31 mouse cellular contexts compared by ENCODE assay signal in genomic region chr11:17202481-17202880, GRCm38 (mm10). TPM values are rescaled to one million over a fixed set of nuclear protein-coding genes. Genes with fewer than 3 reads are reported as not detected.
DNase-seq lines count a peak whose midpoint lies in the region; ATAC-seq and TF ChIP-seq lines count a peak whose summit lies in the region.
"Had no signal": no experiment of that assay in that cellular context is flagged by ENCODE, and none has a peak within 500 bp of the region (broad histone marks: within the 10 kb centered on the region; RNA-seq: fewer than 3 reads in every experiment).

No protein-coding gene starts in this region.

- H3K4me3 ChIP-seq in forebrain, embryonic 16.5 days (replicated peaks; ENCODE audit: low read length) = no peak overlapping the region
- H3K4me3 ChIP-seq in forebrain, embryonic 13.5 days = no peak overlapping the region
- no peak overlapping the region for H3K4me3 ChIP-seq in hindbrain, embryonic 13.5 days
- H3K4me3 ChIP-seq in hindbrain, embryonic 16.5 days (ENCODE audit: low read length) = no peak overlapping the region
- H3K4me3 ChIP-seq in layer of hippocampus, adult 2 months = no peak overlapping the region
- H3K4me3 ChIP-seq in neural tube, embryonic 14.5 days (ENCODE audit: low read depth, low read length) = no peak overlapping the region
- H3K4me3 ChIP-seq in neural tube, embryonic 15.5 days (replicated peaks) = no peak overlapping the region
- H3K4me3 ChIP-seq: embryonic facial prominence, embryonic 10.5 days; embryonic facial prominence, embryonic 13.5 days; erythroblast, embryonic 14.5 days; forebrain, embryonic 12.5 days; heart, embryonic 12.5 days; heart, embryonic 15.5 days; hindbrain, embryonic 10.5 days; hindbrain, embryonic 15.5 days had no signal

- ATAC-seq in forebrain, embryonic 16.5 days = peak; percentile 23
- ATAC-seq in forebrain, embryonic 13.5 days = no peak
- peak; percentile 59 for ATAC-seq in hindbrain, embryonic 13.5 days (ENCODE audit: low FRiP score)
- ATAC-seq in hindbrain, embryonic 16.5 days = no peak
- ATAC-seq in neural tube, embryonic 14.5 days (ENCODE audit: low read depth) = peak; percentile 31; the same call in 1 of the 2 replicates
- ATAC-seq in neural tube, embryonic 15.5 days (ENCODE audit: low FRiP score) = no peak
- ATAC-seq: forebrain, postnatal 0 days; inflammation-experienced regulatory T-cells, adult 6 months; intestine, embryonic 16.5 days had no signal

- no peak for DNase-seq in layer of hippocampus, adult 2 months (ENCODE audit: low spot score in 2 of 2)
- no peak for DNase-seq in layer of hippocampus, adult 9-11 months
- DNase-seq: adrenal gland, adult 8-10 months; adrenal gland, postnatal 25 days; cerebellum, adult 11-12 months; cerebellum, adult 8-10 months; cerebellum, postnatal 10 days; cerebellum, postnatal 36 days; embryo, embryonic 11 days; forebrain, postnatal 0 days; gastrocnemius, postnatal 10 days; gastrocnemius, postnatal 36 days; heart, postnatal 10 days; heart, postnatal 36 days had no signal

- H3K4me1 ChIP-seq in forebrain, embryonic 16.5 days (replicated peaks; ENCODE audit: control insufficient read depth, insufficient read depth, low read length) = no peaks in the 10 kb centered on the region
- H3K4me1 ChIP-seq in forebrain, embryonic 13.5 days = no peaks in the 10 kb centered on the region
- no peaks in the 10 kb centered on the region for H3K4me1 ChIP-seq in hindbrain, embryonic 13.5 days (replicated peaks)
- no peaks in the 10 kb centered on the region for H3K4me1 ChIP-seq in hindbrain, embryonic 16.5 days (ENCODE audit: control insufficient read depth, insufficient read depth, low read depth, low read length)
- no peaks in the 10 kb centered on the region for H3K4me1 ChIP-seq in neural tube, embryonic 14.5 days (ENCODE audit: control insufficient read depth, insufficient read depth, low read length)
- no peaks in the 10 kb centered on the region for H3K4me1 ChIP-seq in neural tube, embryonic 15.5 days
- H3K4me1 ChIP-seq: embryonic facial prominence, embryonic 10.5 days; embryonic facial prominence, embryonic 13.5 days; forebrain, embryonic 12.5 days; heart, embryonic 12.5 days; heart, embryonic 15.5 days; hindbrain, embryonic 10.5 days; hindbrain, embryonic 15.5 days had no signal

- H3K4me2 ChIP-seq in forebrain, embryonic 16.5 days (ENCODE audit: low read length) = no peak overlapping the region
- H3K4me2 ChIP-seq in forebrain, embryonic 13.5 days = no peak overlapping the region
- no peak overlapping the region for H3K4me2 ChIP-seq in hindbrain, embryonic 13.5 days
- no peak overlapping the region for H3K4me2 ChIP-seq in hindbrain, embryonic 16.5 days (ENCODE audit: low read length)
- no peak overlapping the region for H3K4me2 ChIP-seq in neural tube, embryonic 14.5 days (ENCODE audit: low read depth, low read length)
- H3K4me2 ChIP-seq in neural tube, embryonic 15.5 days = no peak overlapping the region
- H3K4me2 ChIP-seq: embryonic facial prominence, embryonic 13.5 days; forebrain, embryonic 12.5 days; heart, embryonic 12.5 days; heart, embryonic 15.5 days; hindbrain, embryonic 15.5 days had no signal

- no peak overlapping the region for H3K9ac ChIP-seq in forebrain, embryonic 16.5 days (replicated peaks; ENCODE audit: low read depth, low read length)
- H3K9ac ChIP-seq in forebrain, embryonic 13.5 days = no peak overlapping the region
- no peak overlapping the region for H3K9ac ChIP-seq in hindbrain, embryonic 13.5 days
- no peak overlapping the region for H3K9ac ChIP-seq in hindbrain, embryonic 16.5 days (ENCODE audit: low read depth, low read length)
- H3K9ac ChIP-seq in neural tube, embryonic 14.5 days (replicated peaks; ENCODE audit: low read depth, low read length) = no peak overlapping the region
- no peak overlapping the region for H3K9ac ChIP-seq in neural tube, embryonic 15.5 days (replicated peaks)
- H3K9ac ChIP-seq: embryonic facial prominence, embryonic 13.5 days; forebrain, embryonic 12.5 days; forebrain, postnatal 0 days; heart, embryonic 12.5 days; heart, embryonic 15.5 days; hindbrain, embryonic 15.5 days had no signal

- peaks cover 20% of the 10 kb centered on the region for H3K36me3 ChIP-seq in forebrain, embryonic 16.5 days (ENCODE audit: control insufficient read depth, insufficient read depth)
- peaks cover 61% of the 10 kb centered on the region for H3K36me3 ChIP-seq in forebrain, embryonic 13.5 days (ENCODE audit: poor library complexity, severe bottlenecking)
- H3K36me3 ChIP-seq in hindbrain, embryonic 13.5 days = peaks cover 62% of the 10 kb centered on the region
- peaks cover 28% of the 10 kb centered on the region for H3K36me3 ChIP-seq in hindbrain, embryonic 16.5 days (ENCODE audit: control insufficient read depth, insufficient read depth, low read length)
- peaks cover 17% of the 10 kb centered on the region; the same call in 1 of the 2 replicates for H3K36me3 ChIP-seq in neural tube, embryonic 14.5 days (ENCODE audit: control insufficient read depth, insufficient read depth, low read length)
- peaks cover 45% of the 10 kb centered on the region for H3K36me3 ChIP-seq in neural tube, embryonic 15.5 days

- H3K27ac ChIP-seq in forebrain, embryonic 16.5 days (ENCODE audit: low read length) = no peak overlapping the region
- H3K27ac ChIP-seq in forebrain, embryonic 13.5 days = no peak overlapping the region
- H3K27ac ChIP-seq in hindbrain, embryonic 13.5 days = no peak overlapping the region
- H3K27ac ChIP-seq in hindbrain, embryonic 16.5 days (ENCODE audit: low read depth, low read length) = no peak overlapping the region
- peak overlapping the region; percentile 18; the same call in 1 of the 2 replicates for H3K27ac ChIP-seq in layer of hippocampus, adult 2 months
- H3K27ac ChIP-seq in neural tube, embryonic 14.5 days (ENCODE audit: low read depth, low read length) = no peak overlapping the region
- no peak overlapping the region for H3K27ac ChIP-seq in neural tube, embryonic 15.5 days (replicated peaks)
- H3K27ac ChIP-seq: embryonic facial prominence, embryonic 10.5 days; embryonic facial prominence, embryonic 13.5 days; forebrain, embryonic 12.5 days; heart, embryonic 15.5 days; hindbrain, embryonic 10.5 days; hindbrain, embryonic 15.5 days had no signal

- no peaks in the 10 kb centered on the region for H3K27me3 ChIP-seq in forebrain, embryonic 16.5 days (replicated peaks; ENCODE audit: control insufficient read depth, insufficient read depth, low read length)
- H3K27me3 ChIP-seq in forebrain, embryonic 13.5 days = no peaks in the 10 kb centered on the region
- no peaks in the 10 kb centered on the region for H3K27me3 ChIP-seq in hindbrain, embryonic 13.5 days
- H3K27me3 ChIP-seq in hindbrain, embryonic 16.5 days (replicated peaks; ENCODE audit: control insufficient read depth, insufficient read depth, low read length) = no peaks in the 10 kb centered on the region
- no peaks in the 10 kb centered on the region for H3K27me3 ChIP-seq in neural tube, embryonic 14.5 days (ENCODE audit: control insufficient read depth, insufficient read depth, low read length)
- no peaks in the 10 kb centered on the region for H3K27me3 ChIP-seq in neural tube, embryonic 15.5 days (replicated peaks)
- H3K27me3 ChIP-seq: embryonic facial prominence, embryonic 13.5 days; forebrain, embryonic 12.5 days; heart, embryonic 12.5 days; heart, embryonic 15.5 days; hindbrain, embryonic 15.5 days had no signal

- no peaks in the 10 kb centered on the region for H3K9me3 ChIP-seq in forebrain, embryonic 16.5 days (ENCODE audit: control insufficient read depth, low read length)
- H3K9me3 ChIP-seq in forebrain, embryonic 13.5 days (replicated peaks) = no peaks in the 10 kb centered on the region
- no peaks in the 10 kb centered on the region for H3K9me3 ChIP-seq in hindbrain, embryonic 13.5 days
- no peaks in the 10 kb centered on the region for H3K9me3 ChIP-seq in hindbrain, embryonic 16.5 days (ENCODE audit: control insufficient read depth, low read length)
- H3K9me3 ChIP-seq in neural tube, embryonic 14.5 days (ENCODE audit: control insufficient read depth, low read length) = no peaks in the 10 kb centered on the region
- H3K9me3 ChIP-seq in neural tube, embryonic 15.5 days (replicated peaks) = no peaks in the 10 kb centered on the region
- H3K9me3 ChIP-seq: embryonic facial prominence, embryonic 10.5 days; embryonic facial prominence, embryonic 13.5 days; forebrain, embryonic 12.5 days; G1E; heart, embryonic 12.5 days; heart, embryonic 15.5 days; hindbrain, embryonic 10.5 days; hindbrain, embryonic 15.5 days had no signal

- 86% methylated on average over 6 of the region's 6 CpGs for WGBS in forebrain, embryonic 16.5 days
- 86% methylated on average over 6 of the region's 6 CpGs for WGBS in forebrain, embryonic 13.5 days
- WGBS in hindbrain, embryonic 13.5 days = 91% methylated on average over 6 of the region's 6 CpGs
- 84% methylated on average over 6 of the region's 6 CpGs for WGBS in hindbrain, embryonic 16.5 days
- 88% methylated on average over 6 of the region's 6 CpGs for WGBS in neural tube, embryonic 14.5 days
- 92% methylated on average over 6 of the region's 6 CpGs for WGBS in neural tube, embryonic 15.5 days

- no peak for TF ChIP-seq CTCF in layer of hippocampus, adult 2 months (conservative IDR thresholded peaks at IDR 0.05)

RNA-seq across cellular contexts. Expression of gene Pno1, which starts 8.9 kb away (rescaled TPM):
- 44.7 and 47.7 TPM in 2 replicates for polyA plus RNA-seq in forebrain, embryonic 16.5 days (2015; fragmentation: Nextera tagmentation; extraction: Ambion mirVana)
- polyA plus RNA-seq in forebrain, embryonic 13.5 days (2015; fragmentation: Nextera tagmentation; extraction: Ambion mirVana) = 53.9 and 56.6 TPM in 2 replicates
- 50.3 and 51.0 TPM in 2 replicates for polyA plus RNA-seq in hindbrain, embryonic 13.5 days (2015; fragmentation: Nextera tagmentation; extraction: Ambion mirVana)
- 45.2 and 55.1 TPM in 2 replicates for polyA plus RNA-seq in hindbrain, embryonic 16.5 days (2015; fragmentation: Nextera tagmentation; extraction: Ambion mirVana)
- 10 to 100 TPM; 27.6 TPM for total RNA-seq in layer of hippocampus, adult 2 months (2021)
- 52.6 and 56.1 TPM in 2 replicates for polyA plus RNA-seq in neural tube, embryonic 14.5 days (2014; fragmentation: Nextera tagmentation; extraction: Ambion mirVana)
- 54.8 and 56.1 TPM in 2 replicates for polyA plus RNA-seq in neural tube, embryonic 15.5 days (2015; fragmentation: Nextera tagmentation; extraction: Ambion mirVana)

RNA-seq across cellular contexts. Expression of gene Wdr92, which starts 20.6 kb away (rescaled TPM):
- 17.5 and 19.4 TPM in 2 replicates for polyA plus RNA-seq in forebrain, embryonic 16.5 days (2015; fragmentation: Nextera tagmentation; extraction: Ambion mirVana)
- polyA plus RNA-seq in forebrain, embryonic 13.5 days (2015; fragmentation: Nextera tagmentation; extraction: Ambion mirVana) = 19.9 and 21.9 TPM in 2 replicates
- polyA plus RNA-seq in hindbrain, embryonic 13.5 days (2015; fragmentation: Nextera tagmentation; extraction: Ambion mirVana) = 20.6 and 22.4 TPM in 2 replicates
- 18.0 TPM in 2 replicates for polyA plus RNA-seq in hindbrain, embryonic 16.5 days (2015; fragmentation: Nextera tagmentation; extraction: Ambion mirVana)
- total RNA-seq in layer of hippocampus, adult 2 months (2021) = 10 to 100 TPM in 1 of 2 experiments, 1 to 10 TPM in 1; 9.5 to 10.2 TPM
- 18.4 and 20.4 TPM in 2 replicates for polyA plus RNA-seq in neural tube, embryonic 14.5 days (2014; fragmentation: Nextera tagmentation; extraction: Ambion mirVana)
- 18.0 and 20.3 TPM in 2 replicates for polyA plus RNA-seq in neural tube, embryonic 15.5 days (2015; fragmentation: Nextera tagmentation; extraction: Ambion mirVana)
- polyA plus RNA-seq: erythroblast, embryonic 14.5 days had no signal

RNA-seq across cellular contexts. Expression of gene Ppp3r1, which starts 43.4 kb away (rescaled TPM):
- 182 and 194 TPM in 2 replicates for polyA plus RNA-seq in forebrain, embryonic 16.5 days (2015; fragmentation: Nextera tagmentation; extraction: Ambion mirVana)
- polyA plus RNA-seq in forebrain, embryonic 13.5 days (2015; fragmentation: Nextera tagmentation; extraction: Ambion mirVana) = 124 and 130 TPM in 2 replicates
- 178 and 180 TPM in 2 replicates for polyA plus RNA-seq in hindbrain, embryonic 13.5 days (2015; fragmentation: Nextera tagmentation; extraction: Ambion mirVana)
- 220 and 236 TPM in 2 replicates for polyA plus RNA-seq in hindbrain, embryonic 16.5 days (2015; fragmentation: Nextera tagmentation; extraction: Ambion mirVana)
- total RNA-seq in layer of hippocampus, adult 2 months (2021) = 100 to 1,000 TPM; 877 to 906 TPM
- 258 and 262 TPM in 2 replicates for polyA plus RNA-seq in neural tube, embryonic 14.5 days (2014; fragmentation: Nextera tagmentation; extraction: Ambion mirVana)
- 244 and 269 TPM in 2 replicates for polyA plus RNA-seq in neural tube, embryonic 15.5 days (2015; fragmentation: Nextera tagmentation; extraction: Ambion mirVana)

RNA-seq across cellular contexts. Expression of gene C1d, which starts 54.9 kb away (rescaled TPM):
- polyA plus RNA-seq in forebrain, embryonic 16.5 days (2015; fragmentation: Nextera tagmentation; extraction: Ambion mirVana) = 107 and 111 TPM in 2 replicates
- polyA plus RNA-seq in forebrain, embryonic 13.5 days (2015; fragmentation: Nextera tagmentation; extraction: Ambion mirVana) = 101 and 111 TPM in 2 replicates
- 129 and 131 TPM in 2 replicates for polyA plus RNA-seq in hindbrain, embryonic 13.5 days (2015; fragmentation: Nextera tagmentation; extraction: Ambion mirVana)
- polyA plus RNA-seq in hindbrain, embryonic 16.5 days (2015; fragmentation: Nextera tagmentation; extraction: Ambion mirVana) = 142 and 157 TPM in 2 replicates
- total RNA-seq in layer of hippocampus, adult 2 months (2021) = 10 to 100 TPM; 44.8 to 50.8 TPM
- polyA plus RNA-seq in neural tube, embryonic 14.5 days (2014; fragmentation: Nextera tagmentation; extraction: Ambion mirVana) = 154 and 178 TPM in 2 replicates
- 133 and 160 TPM in 2 replicates for polyA plus RNA-seq in neural tube, embryonic 15.5 days (2015; fragmentation: Nextera tagmentation; extraction: Ambion mirVana)

Comparison
In these comparisons a context has a peak if more than half of its experiments do, and no peak if none do; other contexts are left out.
1. ATAC-seq: peak in forebrain, embryonic 16.5 days (single experiment), hindbrain, embryonic 13.5 days (single experiment) and neural tube, embryonic 14.5 days (single experiment); none in forebrain, embryonic 13.5 days (single experiment), hindbrain, embryonic 16.5 days (single experiment) and neural tube, embryonic 15.5 days (single experiment).